Mouse (Mus musculus) spleen, postnatal 4 days (tissue): ENCODE results near the gene Ss18l1.
A peak's percentile ranks its signal among the peaks of the same experiment; 100 is the strongest.

ENCODE experiments used
- DNase-seq, 2 experiments: peaks; one replicate each; pipeline ENCODE4 v3.0.0; 2022; ENCODE audit warnings: low spot score in 2 of 2

The Ss18l1 gene

DNA sequence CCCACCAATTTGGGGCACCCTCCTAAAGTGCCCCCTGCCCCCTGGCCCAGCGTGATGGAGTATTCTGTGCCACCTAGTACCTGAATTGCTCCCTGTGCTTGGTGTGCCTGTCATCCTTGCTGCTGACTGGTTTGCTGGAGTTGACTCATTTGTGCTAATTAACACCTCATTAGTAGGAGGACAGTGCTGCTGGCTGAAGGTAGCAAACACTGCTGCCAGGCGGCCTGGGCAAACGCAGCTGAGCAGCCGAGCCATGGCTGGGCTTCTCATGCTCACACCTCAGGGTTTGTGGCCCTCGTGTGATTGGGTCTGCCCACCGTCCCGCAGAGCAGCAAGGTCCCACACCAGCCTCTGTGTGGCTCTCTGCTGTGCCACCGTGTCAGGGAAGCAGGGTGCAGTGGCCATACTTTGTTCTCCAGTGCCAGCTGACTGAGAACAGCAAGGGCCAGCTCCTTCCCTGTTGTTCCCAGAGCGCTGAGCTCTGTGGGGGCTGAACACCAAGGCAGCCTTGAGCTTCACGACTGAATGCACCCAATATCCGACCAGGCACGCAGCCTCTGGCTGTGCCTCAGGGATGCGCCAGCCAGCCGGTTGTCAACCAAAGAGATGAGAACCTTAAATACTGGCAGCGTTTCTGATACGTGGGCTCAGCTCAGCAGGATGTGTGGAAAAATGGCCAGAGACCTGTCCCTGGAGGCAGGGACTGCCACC lies 43.8 kb downstream of the Ss18l1 start:
- no peak for DNase-seq

DNA sequence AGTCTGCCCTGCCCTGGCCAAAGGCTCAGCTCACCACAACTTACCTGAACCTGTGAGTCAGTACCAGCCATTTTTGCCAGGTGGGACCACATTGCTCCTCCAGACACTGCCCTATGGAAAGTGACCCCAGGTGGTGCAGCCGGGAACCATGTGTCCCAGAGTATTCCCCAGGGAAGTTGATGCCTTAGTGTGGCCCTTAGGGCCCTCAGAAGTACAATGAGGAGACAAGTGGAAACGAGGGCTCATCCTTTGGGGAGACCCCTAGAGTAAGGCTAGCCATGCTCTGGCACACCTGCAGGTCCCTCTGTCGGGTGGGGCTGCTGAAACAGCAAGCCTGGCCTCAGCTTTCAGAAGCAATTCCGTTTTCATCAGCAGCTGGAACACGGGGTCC lies 44.3 kb downstream of the Ss18l1 start:
- DNase-seq, result no peak

DNA sequence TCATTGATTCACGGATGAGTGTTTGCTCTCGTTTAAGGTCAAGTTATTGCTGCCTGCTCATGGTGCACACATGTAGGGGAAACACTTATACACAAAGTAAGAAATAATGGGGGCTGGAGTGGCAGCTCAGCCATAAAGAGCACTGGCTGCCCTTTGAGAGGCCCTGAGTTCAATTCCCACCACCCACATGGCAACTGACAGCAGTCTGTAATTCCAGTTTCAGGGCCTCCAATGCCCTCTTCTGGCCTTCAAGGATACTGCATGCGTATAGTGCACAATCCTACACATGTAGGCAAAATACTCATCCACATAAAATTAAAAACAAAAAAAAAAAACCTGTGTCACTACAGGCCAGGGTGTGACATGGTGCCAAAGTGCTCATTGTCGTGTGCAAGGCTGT lies 45.2 kb downstream of the Ss18l1 start:
- no peak for DNase-seq

DNA sequence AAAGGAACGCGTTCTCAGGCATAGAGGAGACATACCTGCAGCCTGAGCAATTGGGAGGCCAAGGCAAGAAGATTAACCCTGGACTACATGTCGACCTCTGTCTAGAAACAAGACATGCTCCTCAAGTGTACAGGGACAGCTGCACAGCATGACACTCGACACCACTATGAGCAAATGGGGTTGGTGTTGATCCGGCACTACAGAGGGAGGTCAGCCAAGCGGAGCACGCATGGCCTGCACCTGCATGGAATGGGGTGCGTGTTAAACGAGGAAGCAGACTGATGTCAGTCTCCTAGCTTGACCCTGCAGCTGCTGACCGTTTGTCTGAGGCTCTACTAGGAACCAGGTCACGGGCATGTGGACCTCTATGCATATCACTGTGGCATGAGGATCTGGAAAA lies 48.0 kb downstream of the Ss18l1 start:
- no peak for DNase-seq

DNA sequence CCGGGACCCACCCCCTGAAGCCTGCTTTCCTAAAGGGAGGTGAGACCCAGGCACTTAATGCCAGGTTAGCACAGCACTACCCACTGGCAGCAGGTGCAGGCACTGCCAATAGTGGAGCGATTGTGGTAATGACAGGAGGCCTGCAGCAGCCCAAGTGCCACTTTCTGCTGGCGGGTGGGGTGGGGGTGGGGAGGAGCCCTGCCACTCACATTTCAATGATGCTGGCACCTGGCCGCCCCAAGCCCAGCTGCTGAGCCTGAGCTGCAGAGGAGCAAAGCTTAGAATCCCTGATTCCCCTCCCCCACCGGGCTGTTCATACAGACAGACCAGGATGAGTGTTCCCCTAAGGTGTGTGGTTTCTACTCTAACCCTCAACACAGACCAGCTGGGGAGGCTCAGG lies 53.4 kb downstream of the Ss18l1 start:
- DNase-seq, result no peak

DNA sequence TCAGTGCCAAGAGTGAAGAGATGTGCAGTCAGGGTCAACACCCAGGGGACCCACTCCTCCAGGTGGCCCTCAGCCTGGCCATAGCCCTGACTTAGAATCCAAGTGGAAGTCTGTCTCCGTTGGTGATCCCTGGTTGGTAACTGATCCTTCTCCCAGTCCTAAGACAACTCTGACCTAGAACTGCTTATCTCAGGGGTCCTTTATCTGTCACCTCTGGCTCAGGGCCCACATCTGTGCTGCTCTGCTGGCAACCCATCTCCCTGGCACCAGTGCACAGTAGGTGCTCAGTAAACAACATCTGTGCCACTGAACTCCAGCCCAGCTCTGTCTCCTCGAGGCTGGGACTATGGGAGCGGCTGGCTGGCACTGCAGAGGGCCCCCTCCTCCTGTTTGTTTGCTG lies 55.3 kb downstream of the Ss18l1 start:
- DNase-seq, result no peak

DNA sequence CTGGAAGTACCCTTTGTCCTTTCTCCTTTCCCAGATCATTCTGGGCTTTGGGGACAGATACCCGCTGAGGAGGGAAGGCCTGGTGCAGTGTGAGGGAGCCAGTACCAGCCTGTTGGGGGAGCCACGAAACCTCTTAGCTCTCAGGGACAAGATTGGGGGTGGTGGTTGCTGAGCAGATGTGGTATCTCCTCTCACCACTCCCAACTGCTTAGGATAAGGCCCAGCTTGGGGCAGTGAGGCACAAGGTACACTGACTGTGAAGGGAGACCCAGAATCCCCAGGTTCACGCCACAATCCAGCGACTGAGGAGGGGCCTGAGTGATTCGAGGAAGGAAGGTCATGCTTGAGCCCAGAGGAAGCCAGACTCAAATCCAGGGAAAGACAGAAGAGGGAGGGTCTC lies 55.9 kb downstream of the Ss18l1 start:
- no peak for DNase-seq

DNA sequence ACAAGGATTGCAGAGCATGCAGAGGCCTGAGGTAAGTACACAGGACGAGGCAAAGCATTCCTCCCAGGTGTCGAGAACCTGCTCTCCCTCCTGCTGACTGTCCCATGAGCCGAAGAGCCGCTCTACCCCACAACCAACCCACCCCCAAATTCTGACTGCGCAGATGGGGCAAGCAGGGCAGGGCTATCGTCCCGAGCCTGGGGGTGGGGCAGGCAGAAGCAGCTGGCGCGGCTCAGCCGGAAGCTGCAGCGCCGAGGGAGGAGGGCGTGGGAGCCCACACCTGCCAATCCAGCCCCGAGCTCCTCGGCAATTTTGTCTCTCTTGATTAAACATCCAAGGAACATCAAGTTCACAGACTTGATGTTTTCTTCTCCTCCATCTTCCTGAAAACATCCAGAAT lies 57.2 kb downstream of the Ss18l1 start:
- no peak for DNase-seq

DNA sequence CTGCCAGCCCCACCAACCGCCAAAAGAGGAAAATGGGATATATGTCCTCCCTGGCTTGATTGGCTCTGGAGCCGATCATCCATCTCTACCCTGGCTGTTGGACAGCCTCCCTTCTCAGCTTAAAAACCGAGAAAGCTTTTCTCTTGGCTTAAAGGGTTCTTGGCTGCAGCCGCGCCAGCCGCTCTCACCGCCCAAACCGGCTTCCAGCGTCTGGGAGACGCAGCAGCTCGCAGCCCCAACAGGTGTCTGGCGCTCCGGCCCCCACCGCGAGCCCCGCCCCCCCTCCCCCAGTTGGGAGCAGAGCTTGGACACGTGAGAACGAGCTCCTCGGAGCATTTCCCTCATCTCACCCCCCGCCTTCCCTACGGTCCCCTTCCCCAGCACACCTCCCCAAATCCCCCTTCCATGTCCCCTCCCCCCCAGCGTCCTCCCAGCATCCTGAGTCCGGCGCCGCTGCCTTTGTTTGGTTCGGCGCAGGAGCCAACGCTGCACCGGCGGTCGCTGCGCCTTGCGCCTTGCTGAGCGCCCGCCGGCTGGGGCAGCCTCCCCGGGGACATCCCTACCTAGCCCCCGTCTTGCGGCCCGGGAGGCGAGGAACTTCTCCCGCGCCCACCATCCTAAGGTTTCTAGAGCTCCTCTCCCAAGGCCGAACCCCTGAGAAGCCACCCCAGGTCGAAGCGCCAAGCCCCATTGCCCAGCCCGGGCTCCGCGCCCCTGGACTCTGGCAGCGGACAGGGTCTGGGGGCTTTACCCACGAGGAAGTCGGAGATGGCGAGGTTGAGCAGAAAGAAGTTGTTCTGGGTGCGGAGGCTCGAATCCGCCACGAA lies 61.1 kb downstream of the Ss18l1 start:
- DNase-seq, result no peak

DNA sequence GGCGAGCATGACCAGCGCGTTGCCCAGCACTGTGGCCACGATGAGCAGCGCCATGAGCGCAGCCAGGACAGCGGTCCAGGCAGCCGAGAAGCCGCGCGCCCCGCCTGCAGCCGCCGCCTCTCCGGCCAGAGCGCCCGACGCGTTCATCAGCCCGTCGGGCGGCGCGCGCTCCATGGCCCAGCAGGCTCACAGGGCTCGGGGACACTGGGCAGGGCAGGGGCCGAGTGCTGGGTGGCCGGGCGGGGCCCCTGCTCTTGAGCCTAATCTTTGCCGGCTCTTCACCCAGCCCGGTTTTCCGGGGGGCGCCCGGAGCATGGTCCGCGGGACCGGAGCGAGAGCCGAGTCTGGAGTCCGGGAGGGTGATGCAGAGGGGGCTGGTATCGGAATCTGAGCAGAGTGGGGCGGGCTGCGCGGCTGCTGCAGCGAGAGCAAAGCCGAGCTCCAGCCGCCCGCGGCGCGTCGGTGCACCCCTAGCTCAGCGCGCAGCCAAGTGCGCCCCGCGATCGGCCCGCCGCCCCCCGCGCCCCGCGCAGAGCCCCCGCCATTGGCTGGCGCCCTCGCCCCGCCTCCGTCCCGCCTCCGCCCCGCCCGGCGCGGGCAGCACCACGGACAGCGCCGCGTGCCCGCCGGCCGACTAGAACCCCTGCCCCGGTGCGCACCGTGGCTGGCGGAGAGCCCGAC lies 61.8 kb downstream of the Ss18l1 start, which contains the start of gene Hrh3:
TSS of gene Hrh3 (minus strand) at position 511 of the 681 bp plus-strand sequence.
- peak; percentile 75 to 90 for DNase-seq

DNA sequence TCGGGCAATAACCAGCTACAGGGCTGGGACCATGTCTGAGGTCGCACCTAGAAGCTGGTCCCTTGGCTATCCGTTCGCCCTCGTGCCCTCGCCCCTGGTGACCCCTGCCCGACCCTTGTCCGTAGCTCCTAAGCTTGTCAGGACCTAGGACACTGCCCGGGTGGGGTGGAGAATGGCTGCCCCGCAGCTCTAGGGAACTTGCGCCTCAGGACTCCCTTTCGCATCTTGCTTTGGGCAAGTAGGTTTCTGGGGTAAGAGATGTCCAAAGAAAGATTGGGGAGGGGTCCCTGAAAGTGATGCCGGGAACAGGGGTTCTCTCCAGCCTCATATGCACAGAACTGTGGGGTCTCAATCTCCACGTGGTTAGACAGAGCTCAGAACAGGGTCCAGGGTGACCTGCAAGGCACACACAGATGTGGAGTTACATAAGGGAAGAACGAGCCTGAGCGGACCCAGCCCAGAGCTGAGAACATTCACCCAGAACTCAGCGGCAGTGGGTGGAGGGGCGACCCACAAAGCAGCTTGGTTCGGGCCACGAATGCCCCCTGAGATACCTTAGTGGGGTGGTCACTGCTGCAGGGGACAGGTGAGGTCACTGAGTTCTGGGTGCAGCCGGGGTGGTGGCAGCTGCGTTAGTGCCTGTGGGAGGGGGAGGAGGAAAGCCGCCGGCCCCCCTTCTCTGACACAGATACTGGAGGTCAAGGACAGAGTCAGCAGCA lies 62.5 kb downstream of the Ss18l1 start:
- DNase-seq, result no peak

DNA sequence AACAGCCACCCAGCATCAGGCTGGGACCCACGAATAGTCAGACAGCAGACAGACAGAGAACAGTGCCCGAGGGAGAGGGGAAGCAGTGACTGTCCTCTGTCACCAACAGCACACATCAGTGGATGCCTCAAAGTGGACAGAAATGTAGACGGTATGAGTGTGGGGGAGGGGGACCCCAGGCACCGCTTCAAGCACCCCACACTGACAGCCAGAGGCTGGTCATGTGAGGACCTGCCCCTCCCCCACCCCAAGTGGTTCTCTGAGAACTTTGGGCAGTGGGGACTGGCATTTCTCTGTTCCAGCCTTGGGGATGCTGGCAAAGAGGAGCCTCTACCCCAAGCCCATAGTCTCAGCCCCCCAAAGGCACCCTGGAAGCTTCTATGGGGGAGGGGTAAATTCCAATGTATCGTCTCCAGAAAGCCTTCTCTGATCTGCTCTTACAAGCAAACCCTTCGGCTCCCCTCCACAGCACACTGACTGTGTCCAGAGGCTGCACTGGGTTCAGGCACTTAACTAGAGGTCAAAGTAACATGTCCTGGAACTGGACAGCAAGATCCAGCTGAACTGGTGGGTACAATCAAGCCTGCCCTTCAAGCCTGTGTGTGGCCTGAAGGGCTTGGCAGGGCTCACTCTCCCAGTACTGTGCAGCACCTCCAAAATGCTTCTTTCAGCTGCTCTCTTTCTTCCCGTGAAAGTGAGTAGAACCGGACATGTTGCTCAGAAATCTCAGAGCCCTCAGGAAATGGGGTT lies 63.3 kb downstream of the Ss18l1 start:
- DNase-seq, result no peak

DNA sequence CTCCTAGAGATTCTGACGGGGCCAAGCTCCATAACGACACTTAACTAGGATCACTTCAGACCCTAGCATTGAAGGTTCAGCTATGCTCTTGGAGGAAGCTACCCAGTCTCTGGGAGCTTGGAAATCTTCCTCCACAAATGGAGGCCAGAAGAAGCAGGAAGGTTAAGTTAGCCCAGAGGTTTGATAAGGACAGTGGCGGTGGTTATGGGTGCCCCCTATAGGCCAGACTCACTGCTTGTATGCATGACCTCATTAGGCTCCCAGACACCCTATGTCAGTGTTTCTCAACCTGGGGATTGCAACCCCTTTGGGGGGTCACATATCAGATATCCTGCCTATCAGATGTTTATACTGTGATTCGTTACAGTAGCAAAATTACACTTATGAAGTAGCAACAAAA lies 64.8 kb downstream of the Ss18l1 start:
- DNase-seq, result no peak

DNA sequence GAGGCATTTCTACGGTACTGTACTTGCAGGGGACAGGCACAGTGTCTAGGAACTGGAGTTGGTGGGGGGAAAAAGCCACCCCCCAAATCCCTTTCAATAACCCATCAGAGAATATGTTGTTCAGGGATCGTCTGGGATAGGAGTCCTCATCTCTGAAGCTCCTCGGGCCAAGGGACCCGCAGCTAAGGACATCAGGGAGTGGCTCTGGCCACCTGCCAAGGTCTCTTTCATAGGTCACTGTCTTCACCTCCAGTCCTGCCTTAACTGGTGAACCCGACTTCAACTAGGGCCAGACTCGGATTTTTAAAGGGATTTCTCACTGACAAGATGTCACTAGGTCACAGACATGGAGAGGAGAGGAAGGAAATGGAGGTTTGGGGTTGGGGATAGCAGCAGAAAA lies 66.0 kb downstream of the Ss18l1 start:
- DNase-seq, result no peak

DNA sequence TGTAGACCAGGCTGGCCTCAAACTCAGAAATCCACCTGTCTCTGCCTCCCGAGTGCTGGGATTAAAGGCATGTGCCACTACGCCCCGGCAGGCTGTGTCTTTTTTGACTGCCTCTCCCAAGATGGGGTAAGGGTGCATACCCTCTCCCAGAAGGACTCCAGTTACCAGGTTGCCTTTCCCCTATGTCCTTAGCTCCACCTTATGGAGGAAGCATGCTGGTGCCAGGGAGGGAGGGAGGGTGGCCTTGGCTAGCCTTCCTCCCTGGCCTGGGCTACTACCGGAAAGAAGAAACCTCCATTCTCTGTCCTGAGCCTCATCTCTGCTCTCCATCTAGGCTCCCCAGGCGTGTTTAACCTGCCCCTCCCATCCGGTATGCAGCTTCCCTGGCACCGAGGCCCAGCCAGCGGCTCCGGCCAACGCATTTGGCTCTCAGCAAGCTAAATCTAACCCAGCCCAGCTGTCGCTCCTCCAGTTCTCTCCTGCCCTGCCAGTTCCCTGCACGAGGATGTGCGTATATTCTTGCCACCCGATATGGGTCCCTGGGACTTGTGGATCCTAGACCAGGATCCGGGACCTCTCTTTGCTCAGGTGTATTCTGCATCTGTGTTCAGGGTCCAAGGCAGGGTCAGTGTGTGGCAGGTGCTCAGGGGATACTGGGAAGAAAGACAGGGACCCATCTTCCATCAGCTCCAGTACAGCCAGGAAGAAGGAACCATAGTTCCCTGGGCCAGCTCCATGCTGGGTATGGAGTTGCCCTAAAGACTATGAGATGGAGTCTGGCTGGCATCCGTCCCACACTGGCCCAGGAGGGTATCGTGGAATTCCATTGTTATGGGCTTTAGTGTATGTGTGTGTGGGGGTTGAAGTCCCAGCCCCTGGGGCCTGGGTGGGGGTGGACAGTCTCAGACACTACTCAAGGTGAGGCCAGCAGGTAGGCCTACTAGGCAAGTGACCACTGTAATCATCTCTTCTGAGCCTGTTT lies 71.9 kb downstream of the Ss18l1 start:
- DNase-seq, result no peak

DNA sequence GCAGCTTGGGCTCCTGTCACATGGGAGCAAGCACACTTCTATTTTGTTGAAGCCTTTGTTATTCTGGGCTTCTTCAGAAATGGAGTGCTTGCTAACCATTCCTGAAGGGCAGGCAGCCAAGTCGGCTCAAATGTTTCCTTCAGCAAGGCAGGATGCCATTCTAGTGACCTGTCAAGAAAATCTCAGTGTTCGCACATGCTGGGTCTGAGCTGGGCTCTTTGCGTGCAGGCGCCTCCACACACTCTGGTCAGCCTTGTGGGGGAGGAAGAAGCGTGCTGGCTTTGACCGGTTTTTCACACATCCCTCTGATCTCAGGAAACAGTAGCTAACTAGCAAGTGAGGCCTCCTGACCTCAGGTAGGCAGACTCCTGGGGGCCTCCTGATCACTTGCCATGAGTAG lies 73.0 kb downstream of the Ss18l1 start:
- no peak for DNase-seq

DNA sequence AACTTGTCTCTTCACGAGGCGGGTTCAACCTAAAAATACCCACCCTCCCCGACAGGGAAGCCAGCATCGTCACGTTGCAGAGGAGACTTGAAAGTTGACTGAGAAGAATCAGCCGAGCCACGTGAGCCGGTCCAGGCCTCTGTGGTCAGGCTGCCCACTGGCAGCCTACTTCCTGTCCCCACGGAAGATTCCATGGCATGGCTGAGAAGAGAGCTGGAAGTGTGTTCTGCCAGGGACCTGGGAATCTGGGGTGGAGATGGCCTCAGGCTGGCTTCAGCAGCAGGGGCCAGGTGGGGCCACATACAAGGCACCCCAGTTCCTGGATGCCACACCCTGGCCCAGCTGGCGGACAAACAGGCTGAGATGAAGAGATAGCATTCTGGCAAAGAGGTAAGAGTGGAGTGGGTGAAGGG lies 73.8 kb downstream of the Ss18l1 start:
- no peak for DNase-seq

DNA sequence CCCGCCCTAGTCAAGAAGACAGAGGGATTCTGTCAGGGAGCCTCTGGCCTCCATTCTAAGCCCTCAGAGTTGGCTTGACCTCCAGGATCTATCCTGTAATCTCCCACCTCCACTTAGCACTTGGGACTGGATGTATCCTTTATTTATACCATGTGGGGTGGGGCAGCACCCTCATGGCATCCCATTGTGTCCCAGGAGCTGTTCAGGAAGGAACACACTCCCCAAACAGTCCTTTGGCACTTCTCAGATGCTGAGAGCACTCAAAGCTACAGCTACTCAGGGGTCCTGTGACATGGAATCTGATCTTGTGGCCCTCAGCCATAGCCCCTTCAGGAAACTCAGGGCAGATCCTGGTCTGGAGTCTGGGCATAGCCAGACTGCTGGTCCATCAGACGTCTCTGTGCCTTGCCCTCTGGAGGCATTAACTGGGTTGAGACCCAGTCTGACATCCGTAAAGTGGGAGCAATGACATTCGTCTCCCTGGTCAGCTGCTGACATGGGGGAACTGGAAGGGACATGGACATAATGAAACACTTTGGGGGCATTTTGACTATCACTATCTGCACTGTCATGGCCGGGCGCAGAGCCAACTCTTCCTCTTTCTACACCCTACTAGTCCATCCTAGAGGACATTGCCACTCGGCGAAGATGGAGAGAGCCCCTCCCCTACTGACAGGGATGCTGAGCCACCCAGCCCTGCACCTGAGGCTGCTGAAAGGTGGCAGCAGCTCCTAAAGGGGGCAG lies 74.6 kb downstream of the Ss18l1 start:
- DNase-seq, result no peak

DNA sequence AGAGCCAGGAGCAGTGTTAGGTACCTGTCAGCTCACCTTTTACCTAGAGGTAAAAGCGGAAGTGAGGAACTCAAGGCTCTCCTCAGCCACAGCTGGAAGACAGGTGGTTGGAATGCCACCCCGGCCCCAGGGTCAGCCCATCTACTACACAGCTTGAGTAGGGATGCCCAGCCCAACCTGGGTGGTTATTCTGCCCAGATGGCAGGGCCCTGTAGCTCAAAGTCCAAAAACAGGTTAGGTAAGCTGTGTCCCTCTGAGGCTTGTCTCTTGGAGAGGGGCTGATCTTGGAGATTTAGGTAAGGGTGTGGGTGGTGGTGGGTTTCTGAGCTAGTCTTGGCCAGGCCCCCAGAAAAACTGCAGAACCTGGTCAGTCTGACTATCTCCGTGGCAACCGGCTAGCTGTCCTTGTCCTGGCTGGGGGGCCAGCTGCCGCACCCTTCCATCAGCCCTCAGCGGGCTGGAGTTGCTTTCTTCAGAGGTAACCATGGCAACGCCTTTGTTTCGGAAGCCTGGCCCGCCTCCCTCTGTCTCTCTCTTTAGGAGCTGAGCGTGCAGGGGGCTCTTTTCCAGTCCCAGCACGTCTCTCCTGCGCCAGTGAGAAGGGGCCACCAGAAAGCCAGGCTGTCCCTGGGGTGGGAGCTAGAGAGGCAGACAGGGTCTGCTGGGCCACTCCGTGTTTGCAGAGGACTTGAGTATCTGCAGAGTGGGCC lies 75.3 kb downstream of the Ss18l1 start:
- DNase-seq, result no peak
